Mouse (Mus musculus): ENCODE data around the gene Sucla2.

- TF ChIP-seq CTCF (IDR thresholded peaks at IDR 0.05; ENCODE audit: low read depth, low read length), result no peak
- no peak for TF ChIP-seq POLR2A (IDR thresholded peaks at IDR 0.05; ENCODE audit: extremely low read depth, insufficient read depth, low read length)
Observed at GRCm38 (mm10) chr14:73483516-73484229, 41.4 kb upstream of the Sucla2 start.

Data from liver, adult 2 months (tissue).